Mouse (Mus musculus) intestine, embryonic 14.5 days (tissue): Measurements from ENCODE around the gene Hoxa9. TPM values are rescaled to one million over a fixed set of nuclear protein-coding genes. Genes with fewer than 3 reads are reported as not detected.

ENCODE experiments used
- ATAC-seq: fragments of 200-750 bp; cut with Nextera tagmentation; replicated peaks from 2 replicates; pipeline ENCODE4 v1.8.0; 2017; ENCODE audit warnings: low read depth, moderate number of reproducible peaks, moderate TSS enrichment, moderate library complexity; ENCODE audit not compliant: low FRiP score, low TSS enrichment
- DNase-seq: peaks from one replicate; pipeline ENCODE4 v3.0.0-alpha.2; 2018; ENCODE audit warnings: low spot score
- H3K27ac ChIP-seq: fragments of 300-500 bp; sonication (generic); 2 replicates; pipeline ENCODE4 v1.5.1; 2014; ENCODE audit warnings: low read depth, mild to moderate bottlenecking, control low read depth
- H3K27me3 ChIP-seq: fragments of 300-500 bp; sonication (generic); replicated peaks from 2 replicates; pipeline ENCODE4 v1.6.1; 2014; ENCODE audit warnings: low read length, control low read depth; ENCODE audit not compliant: control insufficient read depth, insufficient read depth
- H3K36me3 ChIP-seq: fragments of 300-500 bp; sonication (generic); 2 replicates; pipeline ENCODE4 v1.6.1; 2014; ENCODE audit warnings: low read length, control low read depth; ENCODE audit not compliant: control insufficient read depth, insufficient read depth
- H3K4me1 ChIP-seq: fragments of 300-500 bp; sonication (generic); replicated peaks from 2 replicates; pipeline ENCODE4 v1.6.1; 2014; ENCODE audit warnings: low read length, control low read depth, mixed read lengths; ENCODE audit not compliant: control insufficient read depth, insufficient read depth
- H3K4me2 ChIP-seq: fragments of 300-500 bp; sonication (generic); 2 replicates; pipeline ENCODE4 v1.6.1; 2014; ENCODE audit warnings: low read length
- H3K4me3 ChIP-seq: fragments of 300-500 bp; sonication (generic); 2 replicates; pipeline ENCODE4 v1.5.1; 2014; ENCODE audit warnings: low read depth, low read length, control low read depth, mixed read lengths
- H3K9ac ChIP-seq: fragments of 300-500 bp; sonication (generic); 2 replicates; pipeline ENCODE4 v1.6.1; 2014; ENCODE audit warnings: mild to moderate bottlenecking, low read length
- H3K9me3 ChIP-seq: fragments of 300-500 bp; sonication (generic); 2 replicates; pipeline ENCODE4 v1.6.1; 2016; ENCODE audit warnings: low read length, control low read depth; ENCODE audit not compliant: control insufficient read depth
- WGBS: fragments of 180-500 bp; shearing (Covaris S2); extraction: QIAGEN DNeasy Blood & Tissue Kit; methylation state at CpG from one replicate; pipeline ENCODE4 v1.1.7; 2014; 5-methylcytosine and 5-hydroxymethylcytosine counted together
- polyA plus RNA-seq: library from polyadenylated mRNA; unstranded; fragments of >200 nt; fragmentation: Nextera tagmentation; extraction: Ambion mirVana; gene quantifications from 2 replicates; pipeline ENCODE4 v1.2.1, GENCODE M21; 2014

The Hoxa9 gene
- polyA plus RNA-seq, 1 experiment from 2014 or later, result 4.2 TPM

- Histone ChIP-seq H3K4me2 (peak overlapping the region; percentile 96), H3K27ac (peak overlapping the region; percentile 40; the same call in 1 of the 2 replicates), H3K27me3 (peaks cover 98% of the 10 kb centered on the region), H3K4me3 (peak overlapping the region; percentile 59), H3K36me3 (no peaks in the 10 kb centered on the region), H3K9me3 (no peaks in the 10 kb centered on the region), H3K9ac (peak overlapping the region; percentile 57), H3K4me1 (peaks cover 8% of the 10 kb centered on the region; the same call in 1 of the 2 replicates)
- peak; percentile 74 for DNase-seq
- 13% methylated on average over 23 of the region's 24 CpGs for WGBS
- no peak for ATAC-seq
Measured at GRCm38 (mm10) chr6:52223939-52224760, 6.7 kb downstream of the Hoxa9 start.

GRCm38 (mm10) chr6:52222729-52223128 lies 8.2 kb downstream of the Hoxa9 start:
- peak overlapping the region; percentile 84; the same call in 1 of the 2 replicates for H3K27ac ChIP-seq
- DNase-seq, result no peak

GRCm38 (mm10) chr6:52221993-52222685 lies 8.8 kb downstream of the Hoxa9 start:
- H3K9ac ChIP-seq, result peak overlapping the region; percentile 36; the same call in 1 of the 2 replicates
- 11% methylated on average over 21 of the region's 21 CpGs for WGBS
- no peaks in the 10 kb centered on the region for H3K36me3 ChIP-seq
- no peaks in the 10 kb centered on the region for H3K9me3 ChIP-seq
- H3K27ac ChIP-seq, result peak overlapping the region; percentile 84
- peak overlapping the region; percentile 59 for H3K4me3 ChIP-seq
- peaks cover 96% of the 10 kb centered on the region for H3K27me3 ChIP-seq
- DNase-seq, result no peak
- peak overlapping the region; percentile 96 for H3K4me2 ChIP-seq
- H3K4me1 ChIP-seq, result peaks cover 15% of the 10 kb centered on the region; the same call in 1 of the 2 replicates
- ATAC-seq, result 0 out of 2 replicates have a peak, but pooled peaks have one; percentile 10

More at GRCm38 (mm10) chr6:52222729-52223128, 8.2 kb downstream of the Hoxa9 start:
- peaks cover 98% of the 10 kb centered on the region for H3K27me3 ChIP-seq
- peak overlapping the region; percentile 96 for H3K4me2 ChIP-seq
- 32% methylated on average over 13 of the region's 13 CpGs for WGBS
- peak overlapping the region; percentile 57; the same call in 1 of the 2 replicates for H3K9ac ChIP-seq
- no peak for ATAC-seq
- no peaks in the 10 kb centered on the region for H3K9me3 ChIP-seq
- no peaks in the 10 kb centered on the region for H3K36me3 ChIP-seq
- H3K4me1 ChIP-seq, result peaks cover 10% of the 10 kb centered on the region; the same call in 1 of the 2 replicates
- H3K4me3 ChIP-seq, result peak overlapping the region; percentile 59

- Histone ChIP-seq H3K4me3 (peak within 1 kb of the TSS; percentile 59), H3K9me3 (no peaks in the 10 kb centered on the region), H3K36me3 (no peaks in the 10 kb centered on the region), H3K27me3 (peaks cover 95% of the 10 kb centered on the region), H3K27ac (peak within 1 kb of the TSS; percentile 84), H3K4me1 (peaks cover 15% of the 10 kb centered on the region; the same call in 1 of the 2 replicates), H3K9ac (peak within 1 kb of the TSS; percentile 64), H3K4me2 (peak within 1 kb of the TSS; percentile 96)
- WGBS, result 2% methylated on average over 46 of the region's 46 CpGs
- DNase-seq (peak; percentile 98), ATAC-seq (peak; percentile 45)
Measured at GRCm38 (mm10) chr6:52221337-52221992, 9.4 kb downstream of the Hoxa9 start, which contains the start of gene Hoxa7. Gene Hoxa7, minus strand, starts transcription at chr6:52221854.

GRCm38 (mm10) chr6:52220865-52221310 lies 10.0 kb downstream of the Hoxa9 start:
- ATAC-seq (no peak), DNase-seq (no peak)
- H3K9me3 ChIP-seq, result no peaks in the 10 kb centered on the region
- H3K27ac ChIP-seq, result peak overlapping the region; percentile 84; the same call in 1 of the 2 replicates
- H3K36me3 ChIP-seq, result no peaks in the 10 kb centered on the region
- WGBS, result 16% methylated on average over 12 of the region's 12 CpGs
- H3K4me3 ChIP-seq, result peak overlapping the region; percentile 59
- peak overlapping the region; percentile 96 for H3K4me2 ChIP-seq
- peak overlapping the region; percentile 64 for H3K9ac ChIP-seq
- peaks cover 19% of the 10 kb centered on the region; the same call in 1 of the 2 replicates for H3K4me1 ChIP-seq
- H3K27me3 ChIP-seq, result peaks cover 95% of the 10 kb centered on the region

- Histone ChIP-seq H3K27me3 (peaks cover 95% of the 10 kb centered on the region), H3K4me1 (peaks cover 23% of the 10 kb centered on the region; the same call in 1 of the 2 replicates), H3K9ac (peak overlapping the region; percentile 64; the same call in 1 of the 2 replicates), H3K27ac (peak overlapping the region; percentile 84; the same call in 1 of the 2 replicates), H3K4me2 (peak overlapping the region; percentile 96), H3K9me3 (no peaks in the 10 kb centered on the region), H3K36me3 (no peaks in the 10 kb centered on the region), H3K4me3 (peak overlapping the region; percentile 59)
- DNase-seq (peak; percentile 85), ATAC-seq (no peak)
- WGBS, result 37% methylated on average over 32 of the region's 32 CpGs
Measured at GRCm38 (mm10) chr6:52220003-52220864, 10.7 kb downstream of the Hoxa9 start.

GRCm38 (mm10) chr6:52219234-52219942 lies 11.5 kb downstream of the Hoxa9 start:
- Histone ChIP-seq H3K27me3 (peaks cover 95% of the 10 kb centered on the region), H3K4me3 (no peak overlapping the region)

More at GRCm38 (mm10) chr6:52219234-52219942, 11.5 kb downstream of the Hoxa9 start:
- Histone ChIP-seq H3K9me3 (no peaks in the 10 kb centered on the region), H3K4me2 (peak overlapping the region; percentile 96), H3K9ac (no peak overlapping the region), H3K36me3 (no peaks in the 10 kb centered on the region), H3K27ac (no peak overlapping the region), H3K4me1 (peaks cover 23% of the 10 kb centered on the region; the same call in 1 of the 2 replicates)
- DNase-seq, result no peak
- no peak for ATAC-seq
- WGBS, result 54% methylated on average over 9 of the region's 9 CpGs
